Mouse (Mus musculus) layer of hippocampus, adult 11-12 months (tissue): ENCODE measurements at regions not wholly inside any gene's neighbourhood (a gene's known extent, or its start where the extent isn't known, plus 50 kb on each side); places are given as distances from the start of the nearest gene placed in this dataset.

Experiments
- DNase-seq: peaks from one replicate; pipeline ENCODE4 v3.0.0; 2022; ENCODE audit warnings: low spot score

DNA sequence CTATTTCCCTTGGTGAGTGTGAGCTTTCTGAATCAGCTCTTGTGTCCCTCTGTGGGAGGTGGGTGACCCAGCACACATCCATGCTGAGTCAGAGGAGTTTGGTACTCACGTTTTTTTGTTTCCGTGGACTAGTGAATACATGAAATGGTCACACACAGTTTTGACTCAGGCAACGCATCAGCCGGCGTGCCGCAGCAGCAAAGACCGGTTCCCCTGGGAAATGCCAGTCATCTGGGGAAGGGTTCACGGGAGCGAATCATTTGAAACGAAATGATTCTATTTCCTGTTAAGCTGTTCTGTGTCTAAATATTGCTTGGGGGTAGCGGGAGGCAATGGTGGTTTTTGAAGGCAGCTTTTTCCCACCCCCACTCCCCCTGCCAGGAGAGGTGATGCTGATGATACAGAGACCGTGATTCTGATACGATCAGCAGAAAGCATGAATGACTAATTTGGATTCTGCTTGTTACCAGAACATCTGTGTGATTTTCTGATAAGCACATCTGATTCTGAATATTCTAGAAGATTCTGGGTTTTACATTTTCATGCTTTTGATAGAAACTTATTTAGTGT is 223.5 kb downstream of the Klf5 start:
- DNase-seq, result peak; percentile 4

- no peak for DNase-seq
Measured at GRCm38 (mm10) chr14:99535781-99536180, 237.3 kb downstream of the Klf5 start.

DNA sequence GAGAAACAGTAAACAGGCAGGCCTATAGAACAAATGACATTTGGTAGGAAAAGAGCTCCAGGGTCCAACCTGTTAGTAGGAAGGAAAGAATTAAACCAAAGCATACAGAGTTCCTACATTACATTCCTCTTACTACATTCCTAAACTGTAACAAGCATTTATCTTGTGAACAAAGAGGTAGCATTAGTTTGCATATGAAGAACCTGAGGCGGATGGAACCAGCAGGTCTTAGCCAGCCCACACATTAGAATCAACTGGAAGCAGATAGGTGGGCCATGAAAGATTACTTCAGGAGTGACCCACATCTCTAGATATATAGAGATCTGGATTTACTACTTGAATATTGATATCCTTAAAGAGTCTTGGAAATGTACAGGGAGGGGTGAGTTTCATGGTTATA is 238.8 kb downstream of the Klf5 start:
- no peak for DNase-seq

GRCm38 (mm10) chr14:99541716-99542115 is 243.2 kb downstream of the Klf5 start:
- DNase-seq, result no peak

DNA sequence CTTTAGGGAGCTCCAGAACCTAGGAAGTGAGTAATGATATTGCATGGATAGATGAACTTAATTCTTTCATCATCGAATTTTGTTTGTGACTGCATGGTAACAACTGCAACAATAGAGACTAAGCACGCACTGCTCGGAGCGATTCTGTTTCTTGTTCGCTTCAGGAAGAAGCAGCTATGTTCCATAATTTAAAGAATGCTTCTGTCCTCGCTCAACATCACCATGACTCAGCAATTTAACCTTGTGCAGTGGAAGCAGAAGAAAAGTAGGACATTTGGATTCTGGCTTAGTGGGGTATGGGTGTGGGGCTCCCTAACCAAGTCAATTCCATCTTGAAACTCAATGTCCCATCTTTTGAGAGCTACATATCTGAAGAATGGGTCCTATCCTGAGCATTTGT is 249.4 kb downstream of the Klf5 start:
- no peak for DNase-seq

DNA sequence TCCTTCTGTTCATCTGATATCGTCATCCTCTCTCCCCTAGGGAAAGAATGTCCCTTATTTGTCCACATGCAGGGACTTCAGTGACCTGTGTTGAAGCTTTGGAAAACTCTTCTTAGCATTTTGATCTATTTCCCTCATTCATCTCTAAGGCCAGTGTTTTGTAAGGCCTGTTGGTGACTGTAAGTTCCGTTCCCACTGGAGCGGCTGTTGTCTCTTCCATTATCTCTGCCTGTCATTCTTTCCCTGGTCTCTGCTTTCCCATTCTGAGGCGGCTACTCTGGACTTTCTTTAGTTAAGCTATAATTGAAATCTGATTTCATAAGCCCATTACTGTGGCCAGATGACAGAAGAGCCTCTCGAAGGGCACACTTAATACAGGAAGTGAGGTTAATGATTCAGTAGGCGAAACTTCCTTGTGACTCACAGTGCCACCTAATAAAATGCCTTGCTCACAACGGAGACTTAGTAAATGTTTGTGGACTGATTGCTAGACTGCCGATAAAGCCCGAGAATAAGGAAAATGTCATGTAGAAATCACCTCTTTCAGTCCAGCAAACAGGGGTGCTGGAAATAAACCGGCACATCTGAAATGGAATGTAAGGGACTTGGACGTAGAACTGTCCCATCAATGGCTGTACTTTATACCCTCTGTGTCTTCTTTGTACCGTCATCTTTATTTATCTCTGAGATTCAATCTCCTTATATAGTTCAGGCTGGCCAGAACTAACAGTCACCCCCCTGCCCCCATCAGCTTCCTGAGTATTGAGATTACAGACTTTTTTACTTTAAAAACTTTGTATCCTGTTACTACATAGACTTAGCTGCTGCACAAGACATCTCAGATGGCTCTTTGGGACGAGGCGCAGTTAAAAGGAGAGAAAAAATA is 250.1 kb downstream of the Klf5 start:
- DNase-seq, result no peak

DNA sequence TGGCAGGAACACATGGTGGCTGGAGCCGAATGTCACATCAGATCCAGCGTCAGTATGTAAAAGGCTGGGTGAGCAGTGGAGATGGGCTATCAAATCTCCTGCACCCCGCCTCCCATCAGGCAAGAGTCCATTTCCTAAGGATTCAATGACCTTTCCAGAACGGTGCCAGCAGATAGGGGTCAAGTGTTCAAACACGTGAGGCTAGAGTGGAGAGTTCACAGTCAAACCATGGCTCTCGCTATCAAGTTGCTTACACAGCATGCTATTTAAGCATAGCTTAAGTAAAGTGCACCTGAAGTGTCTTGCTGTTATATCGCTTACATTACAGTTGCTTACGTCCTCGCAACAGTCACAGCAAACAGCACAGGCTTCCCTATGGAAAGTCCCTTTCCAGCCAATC is 265.5 kb downstream of the Klf5 start:
- DNase-seq, result no peak

DNA sequence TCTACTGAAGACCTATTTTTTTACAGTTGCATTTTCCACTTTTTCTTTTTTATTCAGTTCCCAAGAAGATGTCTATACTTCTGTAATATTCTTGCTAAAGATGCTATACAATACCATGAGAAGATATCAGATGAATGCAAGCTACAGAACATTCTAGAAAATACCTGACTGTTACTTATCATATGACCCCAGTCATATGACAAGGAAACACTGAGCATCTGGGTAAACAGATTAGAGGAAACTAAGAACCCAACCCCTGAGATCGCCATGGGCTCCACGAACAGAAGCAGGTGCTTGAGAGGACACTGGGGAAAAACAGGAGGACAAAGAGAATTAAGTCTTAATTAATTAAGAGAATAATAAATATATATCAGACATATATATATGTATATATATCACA is 275.7 kb downstream of the Klf5 start:
- DNase-seq, result no peak

GRCm38 (mm10) chr14:99578665-99579064 is 280.2 kb downstream of the Klf5 start:
- no peak for DNase-seq

DNA sequence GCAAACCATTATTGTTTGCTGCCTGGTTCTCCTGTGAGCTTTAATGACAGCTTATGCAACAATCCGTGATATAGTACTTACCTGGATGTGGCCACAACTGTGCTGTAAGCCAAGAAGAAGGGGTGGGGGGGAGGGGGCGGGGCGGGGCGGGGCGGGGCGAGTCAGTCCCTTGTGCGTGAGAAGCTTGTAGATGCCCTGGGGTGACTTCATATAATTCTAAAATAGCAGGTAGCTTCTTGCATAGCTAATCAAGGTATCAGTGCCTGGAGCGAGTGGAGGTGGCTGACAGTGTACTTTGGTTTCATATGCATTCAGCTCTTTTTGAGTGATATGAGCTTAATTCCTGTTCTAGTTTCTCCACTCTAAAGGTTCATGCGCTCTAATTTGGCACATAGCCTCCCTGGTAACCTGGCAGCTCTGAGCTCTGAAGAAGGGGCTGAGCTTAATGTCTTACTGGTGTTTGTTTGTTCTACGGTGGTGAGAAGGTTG is 280.8 kb downstream of the Klf5 start:
- DNase-seq, result no peak

DNA sequence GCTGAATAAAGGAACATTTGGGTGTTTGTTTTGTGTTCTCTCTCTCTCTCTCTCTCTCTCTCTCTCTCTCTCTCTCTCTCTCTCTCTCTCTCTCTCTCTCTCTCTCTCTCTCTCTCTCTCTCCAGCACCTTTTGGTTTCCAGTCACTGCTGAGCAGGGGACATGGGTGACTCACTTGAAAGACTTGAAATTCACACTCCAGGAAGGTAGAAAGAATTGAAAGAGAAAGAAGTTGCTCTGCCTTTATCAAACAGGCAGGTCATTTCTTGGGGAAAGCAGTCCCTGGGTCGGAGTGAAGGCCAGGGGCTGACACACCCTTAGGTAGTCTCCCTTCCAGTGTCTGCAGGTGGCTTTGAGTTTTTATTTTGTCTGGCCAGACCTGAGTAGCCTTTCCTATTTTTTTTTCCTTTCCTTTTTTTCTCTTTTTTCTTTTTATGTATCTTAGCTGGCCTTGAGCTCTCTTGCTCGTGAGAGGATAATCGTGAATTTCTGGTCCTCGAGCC is 281.3 kb downstream of the Klf5 start:
- DNase-seq, result no peak

- no peak for DNase-seq
Measured at GRCm38 (mm10) chr14:99584144-99584543, 285.7 kb downstream of the Klf5 start.

DNA sequence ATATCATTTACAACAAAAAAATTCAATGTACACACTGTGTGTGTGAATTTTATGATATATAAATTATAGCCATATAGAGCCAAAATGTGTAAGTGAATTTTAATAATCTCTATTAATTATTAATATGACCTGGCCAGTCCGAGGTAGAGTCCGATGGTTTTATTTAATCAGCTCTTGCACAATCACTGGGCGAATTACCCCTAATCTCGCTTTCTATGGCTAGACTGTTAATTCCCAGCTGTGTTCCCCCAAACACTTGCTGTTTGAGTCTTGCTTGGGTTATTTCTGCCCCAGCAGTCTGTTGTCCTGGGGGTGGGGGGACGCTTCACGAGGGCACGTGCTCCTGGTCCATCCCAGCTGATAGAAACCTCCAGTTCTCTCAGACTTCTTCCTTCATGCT is 287.5 kb downstream of the Klf5 start:
- DNase-seq, result no peak

- no peak for DNase-seq
Measured at GRCm38 (mm10) chr14:99590854-99591470, 292.5 kb downstream of the Klf5 start.

GRCm38 (mm10) chr14:99592922-99593321 is 294.4 kb downstream of the Klf5 start:
- DNase-seq, result no peak

- no peak for DNase-seq
Measured at GRCm38 (mm10) chr14:99593864-99594263, 295.4 kb downstream of the Klf5 start.

DNA sequence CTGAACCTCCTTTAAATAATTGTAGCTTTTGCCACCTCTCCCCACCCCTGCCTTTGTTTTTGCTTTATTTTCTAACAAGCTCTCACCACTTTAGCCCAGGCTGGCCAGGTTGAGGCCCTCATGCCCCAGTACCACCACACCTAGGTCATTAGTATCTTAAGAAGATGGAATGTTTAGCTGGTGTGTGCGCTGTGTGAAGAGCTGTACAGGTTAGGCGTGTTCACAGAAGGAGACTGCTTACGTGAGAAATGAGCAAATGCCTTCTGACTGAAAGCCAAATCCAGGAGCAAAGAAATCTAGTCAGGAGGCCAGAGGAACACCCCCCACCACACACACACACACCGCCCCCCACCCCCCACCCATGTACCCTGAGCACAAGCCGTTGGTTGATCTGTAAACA is 303.4 kb downstream of the Klf5 start:
- no peak for DNase-seq

DNA sequence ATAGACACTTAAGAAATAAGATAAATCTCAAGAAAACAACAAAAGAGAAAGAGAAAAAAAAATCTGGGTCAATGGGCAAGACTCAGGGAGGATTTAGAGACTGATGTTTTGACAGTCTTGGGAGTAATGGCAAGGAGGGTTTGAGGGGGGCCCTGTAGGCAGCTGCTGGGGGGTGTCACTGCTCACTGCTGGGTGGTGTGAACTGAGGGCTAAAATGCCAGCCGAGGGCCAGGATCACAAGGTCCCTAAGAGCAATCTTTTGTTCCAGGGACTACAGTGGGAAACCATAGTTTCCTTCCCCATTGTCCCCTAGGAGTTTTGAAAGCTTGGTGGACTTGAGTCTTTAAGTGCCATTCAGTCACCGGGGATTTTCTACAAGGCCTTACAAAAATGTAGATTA is 304.8 kb downstream of the Klf5 start:
- no peak for DNase-seq

- no peak for DNase-seq
Measured at GRCm38 (mm10) chr14:99605351-99606100, 307.0 kb downstream of the Klf5 start.

DNA sequence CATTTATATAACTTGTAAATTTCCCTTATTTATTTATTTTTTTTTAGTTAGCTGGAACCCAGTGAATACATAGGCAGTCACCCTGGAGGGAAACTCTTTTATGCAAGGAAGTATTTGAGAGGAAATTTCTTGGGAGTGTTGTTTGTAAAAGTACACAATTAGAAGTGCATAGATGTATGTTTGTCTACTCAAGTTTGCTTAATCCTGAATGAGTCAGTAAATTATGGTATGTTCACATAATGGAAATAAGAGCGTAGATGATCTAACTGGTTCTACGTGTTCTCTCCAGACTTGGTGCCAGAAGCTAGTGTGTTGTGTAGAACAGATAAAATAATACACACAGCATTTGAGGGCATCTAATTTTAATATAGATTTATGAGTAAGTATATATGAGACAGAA is 310.5 kb downstream of the Klf5 start:
- no peak for DNase-seq

- DNase-seq, result no peak
Measured at GRCm38 (mm10) chr14:99611435-99611834, 312.9 kb downstream of the Klf5 start.

DNA sequence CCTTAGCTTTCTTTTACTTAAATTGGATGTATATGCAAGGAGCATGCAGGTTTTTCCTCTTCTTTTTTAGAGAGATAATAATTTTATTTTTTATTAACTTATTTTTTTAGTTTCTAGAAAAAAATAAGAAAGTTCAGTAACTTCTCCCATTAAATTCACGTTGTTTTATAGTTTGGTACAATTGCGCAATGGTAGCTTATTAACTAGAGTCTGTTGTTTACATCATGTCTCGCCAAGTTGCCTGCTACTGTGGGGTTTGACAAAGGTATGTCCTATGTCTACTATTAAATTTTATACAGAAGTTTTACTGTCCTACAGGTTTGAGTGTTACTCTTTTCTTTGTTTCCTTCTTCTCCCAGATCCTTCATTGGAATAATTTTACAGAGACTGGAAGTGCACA is 313.6 kb downstream of the Klf5 start:
- DNase-seq, result no peak
